8 mouse cellular contexts compared by ENCODE assay signal in the genomic region with DNA sequence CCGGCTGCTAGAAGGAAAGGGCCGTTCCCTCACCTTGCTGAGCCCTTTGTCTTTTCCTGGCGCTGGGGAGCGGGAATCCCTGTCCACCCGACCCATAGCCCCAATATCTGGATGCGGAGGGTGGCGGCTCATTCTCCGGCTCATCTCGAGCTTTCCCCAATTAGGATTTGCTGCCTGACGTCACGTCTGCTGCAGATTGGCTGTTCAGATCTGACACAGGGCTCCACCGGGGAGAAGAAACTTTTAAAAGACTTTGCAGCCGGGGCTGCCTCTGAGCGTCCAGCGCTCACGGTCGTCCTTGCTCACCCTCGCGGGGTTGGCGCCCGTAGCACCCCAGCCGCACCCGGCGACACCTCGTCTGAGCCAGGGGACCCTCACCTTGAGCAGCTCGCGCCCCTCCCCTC. TPM values are rescaled to one million over a fixed set of nuclear protein-coding genes. Genes with fewer than 3 reads are reported as not detected.
A peak's percentile ranks its signal among the peaks of the same experiment; 100 is the strongest.
DNase-seq lines count a peak whose midpoint lies in the region; ATAC-seq and TF ChIP-seq lines count a peak whose summit lies in the region.

A gene (plus strand): TSS at position 288 of the 404 bp plus-strand sequence.

- H3K9ac ChIP-seq in hindbrain, embryonic 13.5 days = peak within 1 kb of the TSS; percentile 81

- no peaks in the 10 kb centered on the region for H3K9me3 ChIP-seq in hindbrain, embryonic 13.5 days

- peak within 1 kb of the TSS; percentile 88 for H3K27ac ChIP-seq in gastrocnemius, adult 2 months
- H3K27ac ChIP-seq in hindbrain, embryonic 13.5 days = no peak within 1 kb of the TSS
- H3K27ac ChIP-seq in left cerebral cortex, adult 2 months = no peak within 1 kb of the TSS
- no peak within 1 kb of the TSS for H3K27ac ChIP-seq in macrophage

- under 1% methylated on average over 27 of the region's 27 CpGs for WGBS in hindbrain, embryonic 13.5 days
- 2% methylated on average over 27 of the region's 27 CpGs for WGBS in macrophage (ENCODE audit: missing documents)

- intact Hi-C loops in gastrocnemius, adult 2 months (cut with DNase I) = loop anchor here (2.0 to 10.0 kb wide), 4 partner anchors 82 to 370 kb away; no protein-coding TSS in a partner anchor
- intact Hi-C loops in left cerebral cortex, adult 2 months (cut with DNase I) = loop anchor here (1.0 to 5.0 kb wide), 2 partner anchors 82 to 194 kb away; no protein-coding TSS in a partner anchor

- ATAC-seq in hindbrain, embryonic 13.5 days (ENCODE audit: low FRiP score) = peak; percentile 84

- peaks cover 19% of the 10 kb centered on the region for H3K27me3 ChIP-seq in hindbrain, embryonic 13.5 days

- no peaks in the 10 kb centered on the region for H3K36me3 ChIP-seq in hindbrain, embryonic 13.5 days
- no peaks in the 10 kb centered on the region for H3K36me3 ChIP-seq in macrophage (ENCODE audit: inconsistent target)

- peaks cover 11% of the 10 kb centered on the region for H3K4me1 ChIP-seq in hindbrain, embryonic 13.5 days (replicated peaks)

- DNase-seq in adrenal gland, adult (ENCODE audit: inconsistent age in 2 of 2, low spot score in 1 of 2) = peak; percentile 63 to 84
- peak; percentile 72 for DNase-seq in c-Kit-positive CD71-positive TER-119-negative erythroid progenitor cells, embryonic 14.5 days (ENCODE audit: low read depth)
- DNase-seq in gastrocnemius, adult 2 months = peak; percentile 77
- peak in 1 of 2 experiments; percentile 47 for DNase-seq in left cerebral cortex, adult 2 months (ENCODE audit: extremely low spot score in 1 of 2, low spot score in 2 of 2)
- peak; percentile 63 to 82 for DNase-seq in right cerebral cortex, postnatal 10 days (ENCODE audit: low spot score in 2 of 2)
- no peak for DNase-seq in MN1 (ENCODE audit: low spot score)

- H3K79me2 ChIP-seq in macrophage (ENCODE audit: inconsistent target) = no peaks in the 10 kb centered on the region

- H3K4me2 ChIP-seq in hindbrain, embryonic 13.5 days = peak within 1 kb of the TSS; percentile 100

- H3K4me3 ChIP-seq in gastrocnemius, adult 2 months = peak within 1 kb of the TSS; percentile 97
- peak within 1 kb of the TSS; percentile 81 for H3K4me3 ChIP-seq in hindbrain, embryonic 13.5 days
- peak within 1 kb of the TSS; percentile 66 for H3K4me3 ChIP-seq in left cerebral cortex, adult 2 months
- peak within 1 kb of the TSS; percentile 15; the same call in 1 of the 2 replicates for H3K4me3 ChIP-seq in macrophage (ENCODE audit: inconsistent target)

- TF ChIP-seq CTCF in gastrocnemius, adult 2 months (IDR thresholded peaks at IDR 0.05) = no peak
- no peak for TF ChIP-seq CTCF in left cerebral cortex, adult 2 months (IDR thresholded peaks at IDR 0.05)

RNA-seq across cellular contexts. Expression of the gene that starts here (rescaled TPM):
- 10 to 100 TPM in 1 of 2 experiments, 1 to 10 TPM in 1; 8.9 to 11.0 TPM for total RNA-seq in gastrocnemius, adult 2 months (2021)
- polyA plus RNA-seq in hindbrain, embryonic 13.5 days (2015; fragmentation: Nextera tagmentation; extraction: Ambion mirVana) = 2.2 and 3.7 TPM in 2 replicates
- 1 to 10 TPM; 8.5 to 9.3 TPM for total RNA-seq in left cerebral cortex, adult 2 months (2021)
- total RNA-seq in macrophage (2018; cell fraction: chromatin; rRNA removed) = 1 to 10 TPM in 5 of 26 experiments, under 1 TPM in 10, not detected in 11; 0.11 to 4.9 (median 0.27) TPM
- total RNA-seq in macrophage (2018; cell fraction: cytosol; rRNA removed) = 1 to 10 TPM in 1 of 26 experiments, under 1 TPM in 24, not detected in 1; 0.03 to 1.2 (median 0.07) TPM
- 1 to 10 TPM in 4 of 26 experiments, under 1 TPM in 16, not detected in 6; 0.15 to 2.6 (median 0.40) TPM for total RNA-seq in macrophage (2018; cell fraction: nucleus; rRNA removed)
- 0.04 to 0.23 TPM in 2 of 3 replicates, not detected in the other for polyA plus RNA-seq in macrophage (2018)

Comparison
In these comparisons a context has a peak if more than half of its experiments do, and no peak if none do; other contexts are left out.
1. H3K4me3 ChIP-seq: peak in every context shown above with its lines; median percentile 97 in gastrocnemius, adult 2 months; 81 in hindbrain, embryonic 13.5 days; 66 in left cerebral cortex, adult 2 months; 15 in macrophage.